Mouse (Mus musculus) G1E-ER4 (cell line): Measurements from ENCODE around the gene Arih2. TPM values are rescaled to one million over a fixed set of nuclear protein-coding genes. Genes with fewer than 3 reads are reported as not detected.

ENCODE experiments used
- GATA1 ChIP-seq: IDR thresholded peaks from one replicate; pipeline ENCODE4 v1.8.0; 2012; ENCODE audit warnings: low read length, inconsistent platforms
- polyA plus RNA-seq: library from polyadenylated mRNA; stranded (reverse); fragments of >175 nt; gene quantifications from 2 replicates; pipeline ENCODE4 v1.2.3, GENCODE M21; 2012

Gene Arih2
- polyA plus RNA-seq, result 126 and 161 TPM in 2 replicates

GRCm38 (mm10) chr9:108648611-108649560, at the start of gene Arih2:
Gene Arih2 (minus strand): TSS chr9:108649386.
- TF ChIP-seq GATA1, result no peak

GRCm38 (mm10) chr9:108694533-108694932, 45.3 kb upstream of the Arih2 start:
- no peak for TF ChIP-seq GATA1

DNA sequence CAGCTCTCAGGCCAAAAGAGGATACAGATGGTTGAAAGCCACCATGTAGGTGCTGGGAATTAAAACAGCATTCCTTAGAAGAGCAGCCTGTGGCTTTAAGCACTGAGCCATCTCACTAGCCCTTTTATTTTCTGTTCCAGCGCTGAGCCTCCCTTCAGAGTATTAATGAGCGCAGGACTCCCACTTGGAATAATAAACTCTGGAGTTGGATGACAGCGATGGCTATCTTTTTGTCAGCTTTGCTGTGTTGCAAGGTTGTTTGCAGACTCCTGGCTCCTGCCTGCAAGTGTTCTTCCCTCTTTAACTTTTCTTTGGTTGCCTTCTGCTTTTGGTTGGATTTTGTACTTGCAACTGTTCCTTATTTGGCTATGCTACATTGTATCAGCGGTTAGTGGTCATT, 44.8 kb upstream of the Arih2 start:
- no peak for TF ChIP-seq GATA1

GRCm38 (mm10) chr9:108692226-108693041, 43.2 kb upstream of the Arih2 start:
- TF ChIP-seq GATA1, result no peak

- no peak for TF ChIP-seq GATA1
These were observed 42.6 kb upstream of the Arih2 start for GRCm38 (mm10) chr9:108691846-108692225.

GRCm38 (mm10) chr9:108691371-108691770, 42.2 kb upstream of the Arih2 start:
- no peak for TF ChIP-seq GATA1

- no peak for TF ChIP-seq GATA1
These were observed 41.7 kb upstream of the Arih2 start for GRCm38 (mm10) chr9:108690914-108691313.

GRCm38 (mm10) chr9:108689993-108690392, 40.8 kb upstream of the Arih2 start:
- TF ChIP-seq GATA1, result no peak

DNA sequence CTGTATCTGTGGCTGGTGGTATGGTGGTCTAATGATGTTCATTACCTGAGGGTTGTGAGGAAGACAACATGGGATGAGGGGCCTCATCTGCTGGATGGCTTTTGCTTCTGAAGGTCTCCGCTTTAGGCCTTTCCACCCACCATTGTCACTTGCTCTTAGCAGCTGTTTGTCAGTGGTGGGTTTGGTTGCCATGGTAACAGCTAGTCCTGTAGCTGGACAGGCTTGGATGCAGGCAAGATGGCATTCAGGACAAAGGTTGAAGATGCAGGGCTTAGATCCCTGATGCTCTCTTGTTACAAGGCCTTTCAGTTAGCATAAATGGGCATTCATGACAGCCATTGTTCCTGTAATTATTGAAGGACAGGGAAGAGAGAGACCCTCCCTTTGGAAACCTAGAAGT, 39.9 kb upstream of the Arih2 start, which contains the start of gene Prkar2a:
Prkar2a (plus strand) TSS at position 209 of the 400 bp plus-strand sequence.
- TF ChIP-seq GATA1, result no peak

- no peak for TF ChIP-seq GATA1
These were observed 39.3 kb upstream of the Arih2 start for GRCm38 (mm10) chr9:108688451-108688850.

- no peak for TF ChIP-seq GATA1
These were observed 38.5 kb upstream of the Arih2 start for GRCm38 (mm10) chr9:108687686-108688085.

DNA sequence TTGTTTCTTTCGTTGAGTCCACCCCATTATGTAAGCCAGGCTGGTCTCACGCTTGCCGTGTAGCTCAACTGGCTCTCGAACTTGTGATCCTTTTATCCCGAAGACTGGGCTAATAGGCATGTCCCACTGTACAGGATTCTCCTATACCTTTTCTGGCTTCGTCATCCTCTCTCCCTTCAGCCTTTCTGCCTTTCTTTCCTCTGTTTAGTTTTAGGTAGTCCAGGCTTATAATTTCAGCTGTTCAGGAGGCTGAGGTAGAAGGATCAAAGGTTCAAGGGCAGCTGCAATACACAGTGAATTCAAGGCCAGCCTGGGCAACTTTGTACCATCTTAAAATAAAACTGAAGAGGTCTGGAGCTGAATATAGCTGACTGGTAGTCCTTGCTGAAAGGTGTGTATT, 38.0 kb upstream of the Arih2 start:
- TF ChIP-seq GATA1, result no peak

DNA sequence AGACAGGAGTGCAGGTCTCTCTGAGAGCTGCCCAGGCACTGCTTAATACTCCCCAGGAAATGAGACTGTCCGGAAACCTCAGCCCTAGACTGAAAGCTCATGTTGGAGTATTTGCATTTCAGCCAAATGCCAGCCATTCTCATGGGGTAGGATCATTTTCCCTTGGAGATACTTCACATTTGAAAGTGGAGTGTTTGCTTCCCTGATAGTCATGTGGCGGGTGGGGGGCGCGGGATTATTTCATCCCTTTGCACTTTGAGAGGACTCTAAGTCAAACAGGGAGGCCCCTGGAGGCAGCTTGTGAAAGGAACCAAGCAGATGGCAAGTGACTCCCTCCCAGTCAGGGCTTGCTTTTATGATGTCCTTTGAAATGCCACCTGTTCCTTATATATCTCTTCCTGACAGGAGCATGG, 37.3 kb upstream of the Arih2 start:
- TF ChIP-seq GATA1, result no peak

DNA sequence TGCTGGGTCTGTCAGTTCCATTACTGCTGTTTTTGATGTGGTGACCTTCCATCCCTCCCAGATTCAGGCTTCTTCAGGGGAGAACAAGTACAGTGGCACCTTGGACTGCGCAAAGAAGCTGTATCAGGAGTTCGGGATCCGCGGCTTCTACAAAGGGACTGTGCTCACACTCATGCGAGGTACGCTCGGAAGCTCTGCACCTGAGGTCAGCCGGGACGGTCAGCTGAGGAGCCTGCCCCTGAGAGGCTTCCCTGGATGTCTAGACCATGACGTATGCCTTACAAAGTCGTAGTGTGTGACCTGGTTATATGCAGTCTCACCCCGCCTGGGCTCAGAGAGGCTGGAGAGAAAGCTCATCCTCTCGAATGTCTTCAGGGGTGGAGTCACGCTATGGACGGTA, 30.8 kb upstream of the Arih2 start:
- no peak for TF ChIP-seq GATA1

DNA sequence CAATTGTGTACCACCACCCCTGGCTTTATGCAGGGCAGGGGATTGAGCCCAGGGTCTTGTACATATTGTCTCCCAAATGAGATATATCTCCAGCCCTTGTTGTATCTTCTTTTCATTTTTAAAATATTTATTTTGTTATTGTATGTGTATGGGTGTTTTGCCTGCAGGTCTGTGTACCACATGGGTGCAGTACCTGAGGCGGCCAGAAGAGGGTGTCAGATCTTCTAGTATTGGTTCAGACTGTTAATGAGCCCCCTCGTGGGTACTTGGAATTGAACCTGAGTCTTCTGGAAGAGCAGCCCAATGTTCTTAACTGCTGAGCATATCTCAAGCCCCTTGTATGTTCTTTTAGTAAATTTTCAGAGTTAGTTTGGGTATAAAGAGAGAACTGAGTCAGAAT, 24.0 kb upstream of the Arih2 start:
- no peak for TF ChIP-seq GATA1

- TF ChIP-seq GATA1, result no peak
These were observed 20.7 kb upstream of the Arih2 start for GRCm38 (mm10) chr9:108669875-108670274.
